Comparison of ENCODE assay signal across 8 mouse cellular contexts in the genomic region with DNA sequence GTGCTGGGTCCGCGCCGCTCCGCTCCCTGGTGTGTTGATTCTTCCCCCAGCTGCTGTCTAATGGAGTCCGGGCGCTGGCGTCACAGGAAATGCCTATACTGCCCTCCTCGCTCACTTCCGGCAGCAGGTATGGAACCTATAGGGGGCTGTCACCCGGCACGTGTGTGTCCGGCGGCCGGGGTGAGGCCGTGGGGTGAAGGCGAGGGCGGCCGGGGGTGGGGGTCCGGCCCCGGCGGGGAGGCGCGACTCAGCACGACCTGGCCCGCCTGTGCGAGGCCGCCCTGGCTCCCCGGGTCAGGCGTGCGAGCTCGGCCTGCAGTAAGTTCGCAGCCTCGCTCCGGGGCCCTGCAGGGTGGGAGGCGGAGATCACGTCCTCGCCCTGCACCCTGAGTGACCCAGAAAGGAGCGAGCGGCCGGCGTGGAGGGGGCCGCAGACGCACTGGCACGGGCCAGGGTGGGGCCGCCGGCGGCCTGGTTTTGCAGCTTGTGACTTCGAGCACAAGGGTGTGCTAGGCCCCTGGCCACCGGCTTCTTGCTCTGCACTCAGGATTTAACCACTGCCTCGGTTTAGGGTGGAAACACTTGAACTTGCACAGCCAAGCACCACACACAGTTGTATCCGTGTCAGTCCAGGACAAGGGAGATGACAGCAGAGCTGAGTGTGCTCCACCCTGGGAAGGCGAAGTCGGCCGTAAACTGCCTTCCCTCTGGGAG. TPM values are rescaled to one million over a fixed set of nuclear protein-coding genes. Genes with fewer than 3 reads are reported as not detected.
DNase-seq lines count a peak whose midpoint lies in the region; ATAC-seq lines count a peak whose summit lies in the region.

A gene (minus strand): TSS at position 82 of the 714 bp plus-strand sequence.

- no peaks in the 10 kb centered on the region for H3K36me3 ChIP-seq in hindbrain, embryonic 12.5 days

- peak; percentile 77 for DNase-seq in Muller cell, postnatal 12 days (ENCODE audit: inconsistent ontology term)
- peak; percentile 84 for DNase-seq in cerebellum, adult 9-10 months
- DNase-seq in frontal cortex, postnatal 10 days (ENCODE audit: low spot score in 2 of 2): peak; percentile 75 to 82
- DNase-seq in layer of hippocampus, postnatal 14 days (ENCODE audit: low spot score in 2 of 2): peak; percentile 77 to 83
- peak; percentile 78 for DNase-seq in lung, postnatal 14 days
- peak; percentile 66 for DNase-seq in retina, adult 2 months (ENCODE audit: low read depth, low spot score)
- peak; percentile 82 to 87 for DNase-seq in thymus, postnatal 36 days

- H3K9ac ChIP-seq in hindbrain, embryonic 12.5 days: peak within 1 kb of the TSS; percentile 100

- H3K27me3 ChIP-seq in hindbrain, embryonic 12.5 days: no peaks in the 10 kb centered on the region

- WGBS in hindbrain, embryonic 12.5 days: 2% methylated on average over 48 of the region's 54 CpGs

- H3K27ac ChIP-seq in hindbrain, embryonic 12.5 days: peak within 1 kb of the TSS; percentile 95

- H3K4me3 ChIP-seq in hindbrain, embryonic 12.5 days: peak within 1 kb of the TSS; percentile 100

- no peaks in the 10 kb centered on the region for H3K9me3 ChIP-seq in hindbrain, embryonic 12.5 days (replicated peaks)

- H3K4me1 ChIP-seq in hindbrain, embryonic 12.5 days: peaks cover 26% of the 10 kb centered on the region

- H3K4me2 ChIP-seq in hindbrain, embryonic 12.5 days (replicated peaks): peak within 1 kb of the TSS; percentile 92

- peak; percentile 95 for ATAC-seq in hindbrain, embryonic 12.5 days (ENCODE audit: low FRiP score)

RNA-seq across cellular contexts. Expression of the gene that starts here (rescaled TPM):
- 46.5 and 47.0 TPM in 2 replicates for polyA plus RNA-seq in hindbrain, embryonic 12.5 days (2016; fragmentation: Nextera tagmentation; extraction: Ambion mirVana)
- total RNA-seq in layer of hippocampus, postnatal 14 days (2021): 100 to 1,000 TPM; 132 to 143 TPM

Comparison
In these comparisons a context has a peak if more than half of its experiments do, and no peak if none do; other contexts are left out.
1. Peak in every context shown above with its lines: DNase-seq, ATAC-seq, H3K4me3 ChIP-seq and H3K27ac ChIP-seq.